Mouse (Mus musculus) heart, embryonic 12.5 days (tissue): ENCODE data around the gene Gpr19. TPM values are rescaled to one million over a fixed set of nuclear protein-coding genes. Genes with fewer than 3 reads are reported as not detected.

Experiments
- ATAC-seq: fragments of 200-750 bp; cut with Nextera tagmentation; 2 replicates; pipeline ENCODE4 v1.8.0; 2017; ENCODE audit warnings: moderate TSS enrichment, moderate library complexity; ENCODE audit not compliant: insufficient number of reproducible peaks, low FRiP score
- H3K27ac ChIP-seq: fragments of 300-500 bp; sonication (generic); 2 replicates; pipeline ENCODE4 v1.5.1; 2016; ENCODE audit warnings: mild to moderate bottlenecking, moderate library complexity; ENCODE audit not compliant: poor library complexity, severe bottlenecking
- H3K27me3 ChIP-seq: fragments of 300-500 bp; sonication (generic); replicated peaks from 2 replicates; pipeline ENCODE4 v1.6.1; 2016; ENCODE audit warnings: mild to moderate bottlenecking, moderate library complexity
- H3K36me3 ChIP-seq: fragments of 300-500 bp; sonication (generic); 2 replicates; pipeline ENCODE4 v1.6.1; 2016; ENCODE audit warnings: mild to moderate bottlenecking, moderate library complexity
- H3K4me1 ChIP-seq: fragments of 300-500 bp; sonication (generic); replicated peaks from 2 replicates; pipeline ENCODE4 v1.6.1; 2016; ENCODE audit warnings: mild to moderate bottlenecking
- H3K4me2 ChIP-seq: fragments of 300-500 bp; sonication (generic); 2 replicates; pipeline ENCODE4 v1.6.1; 2016; ENCODE audit warnings: mild to moderate bottlenecking, moderate library complexity
- H3K4me3 ChIP-seq: fragments of 300-500 bp; sonication (generic); 2 replicates; pipeline ENCODE4 v1.5.1; 2016; ENCODE audit warnings: mild to moderate bottlenecking
- H3K9ac ChIP-seq: fragments of 300-500 bp; sonication (generic); 2 replicates; pipeline ENCODE4 v1.6.1; 2016; ENCODE audit warnings: mild to moderate bottlenecking, moderate library complexity
- H3K9me3 ChIP-seq: fragments of 300-500 bp; sonication (generic); replicated peaks from 2 replicates; pipeline ENCODE4 v1.6.1; 2016; ENCODE audit warnings: mild to moderate bottlenecking, moderate library complexity
- WGBS: fragments of 180-500 bp; shearing (Covaris S2); methylation state at CpG from one replicate; pipeline ENCODE4 v1.1.7; 2016; 5-methylcytosine and 5-hydroxymethylcytosine counted together
- polyA plus RNA-seq: library from polyadenylated mRNA; unstranded; fragments of >200 nt; fragmentation: Nextera tagmentation; extraction: Ambion mirVana; gene quantifications from 2 replicates; pipeline ENCODE4 v1.2.1, GENCODE M21; 2016

The Gpr19 gene
- polyA plus RNA-seq, 1 experiment from 2014 or later = 9.0 TPM

DNA sequence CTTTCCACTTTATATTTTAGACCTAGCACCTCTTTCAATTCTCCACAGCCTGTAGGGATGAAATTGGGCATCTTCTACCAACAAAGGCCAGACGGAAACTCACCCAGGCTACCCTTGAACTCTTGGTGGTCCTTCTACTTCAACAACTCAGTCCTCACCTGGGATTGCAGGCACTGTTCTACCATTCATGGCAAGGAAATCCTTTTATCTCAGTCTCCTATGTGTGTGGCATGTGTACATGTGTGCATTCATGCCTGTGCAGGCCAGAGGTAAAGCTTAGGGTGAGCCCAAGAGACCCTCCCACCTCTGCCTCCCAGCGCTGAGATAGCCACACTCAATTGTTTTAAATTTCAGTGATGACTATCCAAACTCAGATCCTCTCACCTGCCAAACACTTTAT is 12.9 kb downstream of the Gpr19 start:
- Histone ChIP-seq H3K4me2 (no peak overlapping the region), H3K27ac (no peak overlapping the region), H3K9me3 (no peaks in the 10 kb centered on the region), H3K36me3 (no peaks in the 10 kb centered on the region; the same call in 1 of the 2 replicates), H3K4me3 (no peak overlapping the region), H3K27me3 (no peaks in the 10 kb centered on the region), H3K4me1 (peaks cover 23% of the 10 kb centered on the region), H3K9ac (no peak overlapping the region)
- 90% methylated on average over 2 of the region's 2 CpGs for WGBS
- ATAC-seq = no peak

DNA sequence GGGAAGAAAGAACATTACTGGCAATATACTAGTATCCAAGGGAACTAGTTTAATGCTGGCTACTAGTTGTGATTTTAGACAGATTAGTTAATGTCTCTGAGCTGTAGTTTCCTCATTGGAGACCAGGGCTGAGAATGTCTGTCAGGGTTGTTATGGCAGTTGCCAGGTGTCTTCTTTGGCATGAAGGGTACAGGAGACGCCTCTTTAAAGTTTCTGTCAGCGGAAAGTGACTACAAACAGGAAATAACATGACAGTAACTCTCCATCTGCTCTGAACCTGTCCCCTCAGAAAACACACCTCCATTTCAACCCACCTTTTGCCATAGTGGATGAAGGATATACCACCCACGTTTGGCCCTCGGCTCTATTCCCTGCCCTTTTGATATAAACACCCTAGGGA is 14.7 kb downstream of the Gpr19 start:
- Histone ChIP-seq H3K9ac (no peak overlapping the region), H3K27me3 (no peaks in the 10 kb centered on the region), H3K36me3 (no peaks in the 10 kb centered on the region; the same call in 1 of the 2 replicates), H3K9me3 (no peaks in the 10 kb centered on the region), H3K4me3 (no peak overlapping the region), H3K4me1 (peaks cover 20% of the 10 kb centered on the region), H3K4me2 (no peak overlapping the region), H3K27ac (no peak overlapping the region)
- no peak for ATAC-seq
- WGBS = 79% methylated on average over 4 of the region's 4 CpGs

DNA sequence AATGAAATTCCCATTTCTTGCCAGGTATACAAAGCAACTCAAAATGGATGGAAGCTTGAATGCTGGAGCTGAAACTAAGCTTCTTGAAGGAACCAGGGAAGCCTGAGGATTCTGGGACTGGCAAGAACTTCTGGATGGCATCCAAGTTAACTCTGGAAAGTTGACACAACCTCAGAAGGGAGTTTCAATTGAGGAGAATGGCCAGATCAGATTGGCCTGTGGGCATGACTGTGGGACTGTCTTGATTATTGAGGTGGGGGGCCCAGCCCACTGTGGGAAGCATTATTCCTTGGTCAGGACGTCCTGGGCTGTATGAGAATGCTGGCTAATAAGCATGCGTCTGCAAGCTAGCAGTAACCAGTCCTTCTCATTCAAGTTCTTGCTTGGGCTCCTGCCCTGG is 18.3 kb downstream of the Gpr19 start:
- WGBS = 75% methylated on average over 2 of the region's 2 CpGs
- no peaks in the 10 kb centered on the region for H3K27me3 ChIP-seq
- no peak for ATAC-seq

DNA sequence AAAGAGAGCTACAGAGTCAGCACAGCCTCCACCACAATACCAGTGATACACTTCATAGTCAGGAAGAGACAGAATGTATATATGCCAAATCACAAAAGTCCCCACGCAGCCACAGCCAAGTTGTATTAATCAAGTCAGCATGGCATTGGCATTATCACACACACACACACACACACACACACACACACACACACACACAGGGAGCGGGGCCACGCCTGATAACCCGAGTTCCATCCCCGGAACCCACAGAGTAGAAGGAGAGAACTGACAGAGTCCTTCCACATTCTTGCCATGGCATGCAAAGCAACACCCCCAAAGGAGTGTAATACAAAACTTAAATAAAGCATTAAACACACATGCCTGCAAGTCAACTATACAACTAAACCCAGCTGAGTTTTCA is 18.8 kb downstream of the Gpr19 start:
- Histone ChIP-seq H3K9me3 (no peaks in the 10 kb centered on the region), H3K9ac (no peak overlapping the region), H3K4me2 (no peak overlapping the region), H3K27me3 (no peaks in the 10 kb centered on the region), H3K36me3 (peaks cover 5% of the 10 kb centered on the region; the same call in 1 of the 2 replicates), H3K4me1 (peaks cover 7% of the 10 kb centered on the region), H3K4me3 (no peak overlapping the region), H3K27ac (no peak overlapping the region)
- no peak for ATAC-seq
- WGBS = 73% methylated on average over 5 of the region's 5 CpGs

More for the DNA sequence above, 18.3 kb downstream of the Gpr19 start:
- Histone ChIP-seq H3K36me3 (peaks cover 5% of the 10 kb centered on the region; the same call in 1 of the 2 replicates), H3K27ac (no peak overlapping the region), H3K4me3 (no peak overlapping the region), H3K9me3 (no peaks in the 10 kb centered on the region), H3K9ac (no peak overlapping the region), H3K4me2 (no peak overlapping the region), H3K4me1 (peaks cover 7% of the 10 kb centered on the region)

DNA sequence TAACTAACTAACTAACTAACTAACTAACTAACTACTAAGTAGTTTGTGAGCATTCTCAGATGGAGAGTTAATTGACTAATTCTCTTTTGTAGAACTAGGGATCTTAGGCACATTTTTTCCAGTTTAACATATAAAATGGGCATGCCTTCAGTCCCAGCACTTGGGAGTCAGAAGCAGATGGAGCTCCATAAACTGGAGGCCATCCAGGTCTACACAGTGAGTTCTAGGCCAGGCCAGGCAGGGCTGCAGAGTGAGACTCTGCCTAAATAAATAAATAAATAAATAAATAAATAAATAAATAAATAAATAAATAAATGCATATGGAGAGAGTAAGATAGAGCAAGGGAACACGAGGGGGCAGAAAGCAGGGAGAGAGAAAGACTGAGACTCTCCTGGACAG is 20.5 kb downstream of the Gpr19 start:
- Histone ChIP-seq H3K9me3 (no peaks in the 10 kb centered on the region), H3K27me3 (no peaks in the 10 kb centered on the region), H3K4me3 (no peak overlapping the region), H3K9ac (no peak overlapping the region), H3K27ac (no peak overlapping the region), H3K4me2 (no peak overlapping the region), H3K4me1 (peaks cover 7% of the 10 kb centered on the region), H3K36me3 (peaks cover 5% of the 10 kb centered on the region; the same call in 1 of the 2 replicates)
- WGBS = 63% methylated on average over 1 of the region's 1 CpGs
- no peak for ATAC-seq

DNA sequence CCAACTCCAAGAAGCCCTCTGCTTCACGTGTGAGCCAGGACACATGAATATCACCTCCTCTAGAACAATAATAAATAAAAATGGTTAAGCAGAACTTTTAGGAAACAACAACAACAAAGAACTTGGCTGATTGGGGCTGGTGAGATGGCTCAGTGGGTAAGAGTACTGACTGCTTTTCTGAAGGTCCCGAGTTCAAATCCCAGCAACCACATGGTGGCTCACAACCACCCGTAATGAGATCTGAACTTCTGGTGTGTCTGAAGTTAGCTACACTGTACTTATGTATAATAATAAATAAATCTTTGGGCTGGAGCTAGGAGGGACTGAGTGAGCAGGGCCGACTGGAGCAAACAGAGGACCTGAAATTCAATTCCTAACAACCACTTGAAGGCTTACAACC is 21.1 kb downstream of the Gpr19 start:
- no peak for ATAC-seq
- Histone ChIP-seq H3K9me3 (no peaks in the 10 kb centered on the region), H3K36me3 (peaks cover 5% of the 10 kb centered on the region; the same call in 1 of the 2 replicates)

DNA sequence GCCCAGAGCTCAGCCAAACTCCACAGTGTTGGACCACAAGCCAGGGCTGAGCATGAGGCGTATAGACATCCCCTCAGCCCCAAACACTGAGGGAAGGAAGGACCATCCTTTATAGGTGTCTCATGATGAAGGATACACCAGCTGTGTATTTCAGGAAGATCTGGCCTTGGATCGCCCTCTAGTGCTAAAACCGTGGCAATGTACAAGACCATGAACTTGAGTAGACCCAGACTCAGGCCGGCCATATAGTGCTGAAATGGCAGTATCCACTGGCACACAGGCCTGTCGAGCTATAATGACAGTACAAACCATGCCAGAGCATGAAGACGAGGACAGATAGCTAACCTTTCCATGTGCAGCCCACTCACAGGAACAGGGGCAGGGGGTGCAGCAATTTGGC is 21.6 kb downstream of the Gpr19 start:
- peaks cover 7% of the 10 kb centered on the region for H3K4me1 ChIP-seq
- 0 out of 2 replicates have a peak, but pooled peaks cover 5% of the 10 kb centered on the region for H3K36me3 ChIP-seq
- no peak overlapping the region for H3K4me2 ChIP-seq
- no peak overlapping the region for H3K27ac ChIP-seq
- H3K4me3 ChIP-seq = no peak overlapping the region
- H3K9ac ChIP-seq = no peak overlapping the region
- ATAC-seq = no peak
- WGBS = 68% methylated on average over 6 of the region's 6 CpGs
- H3K27me3 ChIP-seq = no peaks in the 10 kb centered on the region
- no peaks in the 10 kb centered on the region for H3K9me3 ChIP-seq

More for the DNA sequence above, 21.1 kb downstream of the Gpr19 start:
- H3K4me1 ChIP-seq = peaks cover 7% of the 10 kb centered on the region
- 86% methylated on average over 4 of the region's 4 CpGs for WGBS
- no peak overlapping the region for H3K4me3 ChIP-seq
- no peak overlapping the region for H3K9ac ChIP-seq
- H3K4me2 ChIP-seq = no peak overlapping the region
- H3K27ac ChIP-seq = no peak overlapping the region
- no peaks in the 10 kb centered on the region for H3K27me3 ChIP-seq

DNA sequence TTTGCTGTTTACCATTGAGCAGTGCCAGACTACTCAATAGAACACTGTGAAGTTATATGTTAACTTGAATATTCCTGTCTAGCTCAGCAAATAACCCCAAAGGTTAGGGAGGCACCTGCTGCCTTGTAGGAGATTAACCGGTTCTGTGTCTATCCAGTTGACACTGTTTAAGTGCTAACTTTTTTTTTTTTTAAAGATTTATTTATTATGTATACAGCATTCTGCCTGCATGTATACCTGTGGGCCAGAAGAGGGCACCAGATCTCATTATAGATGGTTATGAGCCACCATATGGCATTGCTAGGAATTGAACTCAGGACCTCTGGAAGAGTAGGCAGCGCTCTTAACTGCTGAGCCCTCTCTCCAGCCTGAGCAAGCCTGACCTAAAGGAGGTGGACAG is 25.4 kb downstream of the Gpr19 start:
- Histone ChIP-seq H3K4me1 (no peaks in the 10 kb centered on the region), H3K36me3 (peaks cover 24% of the 10 kb centered on the region), H3K9me3 (no peaks in the 10 kb centered on the region), H3K27me3 (no peaks in the 10 kb centered on the region), H3K4me2 (no peak overlapping the region), H3K4me3 (no peak overlapping the region), H3K27ac (no peak overlapping the region), H3K9ac (no peak overlapping the region)
- WGBS = 80% methylated on average over 2 of the region's 2 CpGs
- no peak for ATAC-seq

DNA sequence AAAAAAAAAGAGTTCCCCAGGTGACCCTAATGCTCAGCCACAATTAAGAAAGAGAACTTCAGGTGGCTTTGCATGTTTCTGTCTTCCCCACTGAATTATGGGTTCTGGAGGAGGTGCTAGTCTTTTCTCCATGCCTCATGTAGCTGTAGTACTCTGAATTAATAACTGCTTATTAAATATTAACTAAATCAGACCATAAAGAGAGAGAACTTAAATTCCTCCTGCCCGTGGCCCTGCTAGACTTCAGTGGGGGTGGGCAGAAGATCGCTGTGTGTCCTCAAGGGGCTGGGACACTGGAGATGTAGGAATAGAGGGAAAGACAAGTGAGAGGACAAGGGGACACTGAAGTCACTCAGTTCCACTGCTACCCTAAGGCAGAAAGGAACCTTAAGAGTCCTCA is 26.1 kb downstream of the Gpr19 start:
- no peak overlapping the region for H3K27ac ChIP-seq
- H3K27me3 ChIP-seq = no peaks in the 10 kb centered on the region
- no peak overlapping the region for H3K9ac ChIP-seq
- WGBS = 78% methylated on average over 2 of the region's 2 CpGs
- H3K4me1 ChIP-seq = no peaks in the 10 kb centered on the region
- peaks cover 24% of the 10 kb centered on the region for H3K36me3 ChIP-seq
- no peak overlapping the region for H3K4me3 ChIP-seq
- no peak for ATAC-seq
- no peaks in the 10 kb centered on the region for H3K9me3 ChIP-seq
- no peak overlapping the region for H3K4me2 ChIP-seq

DNA sequence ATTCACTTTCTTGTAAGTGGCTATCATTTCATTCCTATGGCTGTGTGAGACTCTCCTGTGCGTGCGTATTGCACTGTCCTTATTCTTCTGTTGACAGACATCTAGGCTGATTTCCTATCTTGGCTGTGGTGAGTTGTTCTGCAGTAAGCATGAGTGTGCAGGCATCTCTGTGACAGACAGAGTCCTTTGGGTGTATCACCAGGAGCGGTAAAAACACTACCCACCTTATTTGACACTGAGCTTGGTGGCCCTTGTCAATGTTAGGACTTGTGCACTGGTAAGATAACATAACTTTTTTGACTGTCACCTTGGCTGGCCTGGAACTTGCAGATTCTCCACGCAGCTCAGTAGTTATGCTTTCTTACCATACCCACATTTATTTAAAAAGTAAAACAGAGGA is 27.5 kb downstream of the Gpr19 start:
- no peak for ATAC-seq
- no peak overlapping the region for H3K9ac ChIP-seq
- no peak overlapping the region for H3K4me2 ChIP-seq
- H3K27me3 ChIP-seq = no peaks in the 10 kb centered on the region
- peaks cover 18% of the 10 kb centered on the region for H3K36me3 ChIP-seq
- H3K9me3 ChIP-seq = no peaks in the 10 kb centered on the region
- no peak overlapping the region for H3K27ac ChIP-seq
- H3K4me1 ChIP-seq = no peaks in the 10 kb centered on the region
- 82% methylated on average over 4 of the region's 4 CpGs for WGBS
- no peak overlapping the region for H3K4me3 ChIP-seq

DNA sequence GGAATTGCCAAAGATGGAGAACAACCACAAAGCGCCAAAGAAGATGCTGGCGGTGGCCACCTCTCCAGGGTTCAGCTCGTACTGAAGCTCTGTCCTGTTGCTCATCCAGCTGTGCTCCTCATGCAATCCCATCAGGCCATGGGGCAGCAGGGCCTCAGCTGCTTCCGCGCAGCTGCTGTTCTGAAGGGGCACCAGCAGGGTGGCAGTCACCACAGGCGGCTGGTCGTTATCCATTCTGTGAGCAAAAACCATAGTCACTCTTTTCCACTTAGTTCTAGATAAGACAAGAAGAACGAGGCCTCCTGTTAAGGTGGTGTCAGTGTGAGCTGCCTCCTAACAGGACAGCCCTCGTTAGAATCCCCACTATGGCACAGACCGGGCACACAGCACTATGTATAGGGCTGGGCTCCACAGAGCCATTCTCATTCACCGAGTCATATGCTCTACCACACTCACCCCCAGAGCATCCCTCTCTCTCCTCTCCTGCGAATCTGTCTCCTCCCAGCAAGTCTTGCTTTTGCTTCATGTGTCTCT is 28.1 kb downstream of the Gpr19 start:
- Histone ChIP-seq H3K36me3 (peaks cover 18% of the 10 kb centered on the region), H3K4me3 (no peak overlapping the region), H3K4me1 (no peaks in the 10 kb centered on the region), H3K4me2 (no peak overlapping the region), H3K27me3 (no peaks in the 10 kb centered on the region), H3K27ac (no peak overlapping the region), H3K9me3 (no peaks in the 10 kb centered on the region), H3K9ac (no peak overlapping the region)
- ATAC-seq = no peak
- WGBS = 78% methylated on average over 12 of the region's 12 CpGs

DNA sequence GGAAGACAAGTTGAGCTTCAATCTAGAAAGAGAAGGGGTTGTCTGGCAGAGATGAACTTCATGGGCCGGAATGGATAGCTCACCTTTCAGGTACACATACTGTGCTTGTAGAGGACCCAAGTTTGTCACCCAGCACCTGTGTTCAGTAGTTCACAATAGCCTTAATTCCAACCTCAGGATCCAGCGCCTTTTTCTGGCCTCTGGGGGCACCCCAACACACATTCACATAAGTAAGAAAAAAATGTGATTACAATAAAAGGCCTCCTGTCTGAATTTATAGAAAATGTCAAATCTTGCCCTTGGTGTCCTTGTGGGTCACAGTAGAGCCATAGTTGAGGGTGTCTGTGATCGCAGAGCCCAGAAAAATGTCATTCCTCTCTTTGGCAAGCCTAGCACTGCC is 31.1 kb downstream of the Gpr19 start:
- Histone ChIP-seq H3K27ac (no peak overlapping the region), H3K4me1 (0 out of 2 replicates have a peak, but pooled peaks cover 6% of the 10 kb centered on the region), H3K36me3 (peaks cover 18% of the 10 kb centered on the region), H3K27me3 (no peaks in the 10 kb centered on the region), H3K9ac (no peak overlapping the region), H3K4me3 (no peak overlapping the region), H3K9me3 (no peaks in the 10 kb centered on the region), H3K4me2 (no peak overlapping the region)
- WGBS = 88% methylated on average over 3 of the region's 3 CpGs
- ATAC-seq = no peak
